Mouse (Mus musculus) CD4-positive helper T cell, adult 2 months (primary cell): ENCODE results near the gene Ikzf3.

ENCODE experiments used
- DNase-seq: peaks from one replicate; pipeline ENCODE4 v3.0.0-alpha.2; 2012; ENCODE audit warnings: low read depth, missing footprints, low spot score

Gene Ikzf3

GRCm38 (mm10) chr11:98513356-98513936 is 32.4 kb downstream of the Ikzf3 start:
- peak; percentile 35 for DNase-seq

- DNase-seq: peak; percentile 74
Observed at GRCm38 (mm10) chr11:98512881-98513280, 33.0 kb downstream of the Ikzf3 start.

- DNase-seq: peak; percentile 50
Observed at GRCm38 (mm10) chr11:98510125-98510524, 35.7 kb downstream of the Ikzf3 start.

GRCm38 (mm10) chr11:98509434-98509833 is 36.4 kb downstream of the Ikzf3 start:
- no peak for DNase-seq

GRCm38 (mm10) chr11:98504926-98505325 is 40.9 kb downstream of the Ikzf3 start:
- DNase-seq: no peak

GRCm38 (mm10) chr11:98497388-98498288 is 48.2 kb downstream of the Ikzf3 start:
- peak; percentile 76 for DNase-seq

GRCm38 (mm10) chr11:98495176-98495719 is 50.6 kb downstream of the Ikzf3 start:
- DNase-seq: peak; percentile 42

GRCm38 (mm10) chr11:98493394-98493793 is 52.4 kb downstream of the Ikzf3 start:
- no peak for DNase-seq

GRCm38 (mm10) chr11:98492959-98493358 is 52.9 kb downstream of the Ikzf3 start:
- DNase-seq: peak; percentile 75

- no peak for DNase-seq
Observed at GRCm38 (mm10) chr11:98491571-98491970, 54.3 kb downstream of the Ikzf3 start.

- DNase-seq: peak; percentile 47
Observed at GRCm38 (mm10) chr11:98488540-98489234, 57.1 kb downstream of the Ikzf3 start.

GRCm38 (mm10) chr11:98487526-98488040 is 58.2 kb downstream of the Ikzf3 start:
- peak; percentile 78 for DNase-seq

- no peak for DNase-seq
Observed at GRCm38 (mm10) chr11:98485749-98486148, 60.1 kb downstream of the Ikzf3 start.

- no peak for DNase-seq
Observed at GRCm38 (mm10) chr11:98482067-98482466, 63.8 kb downstream of the Ikzf3 start.

- peak; percentile 53 for DNase-seq
Observed at GRCm38 (mm10) chr11:98481231-98481630, 64.6 kb downstream of the Ikzf3 start.

GRCm38 (mm10) chr11:98479940-98480497 is 65.8 kb downstream of the Ikzf3 start:
- DNase-seq: peak; percentile 62

GRCm38 (mm10) chr11:98479026-98479939 is 66.5 kb downstream of the Ikzf3 start:
- peak; percentile 48 for DNase-seq

GRCm38 (mm10) chr11:98477011-98477701 is 68.7 kb downstream of the Ikzf3 start:
- peak; percentile 65 for DNase-seq

- no peak for DNase-seq
Observed at GRCm38 (mm10) chr11:98476434-98476807, 69.4 kb downstream of the Ikzf3 start.
